Mouse (Mus musculus): ENCODE results near the gene Tmem30c. TPM values are rescaled to one million over a fixed set of nuclear protein-coding genes. Genes with fewer than 3 reads are reported as not detected.

The Tmem30c gene
- polyA plus RNA-seq, 1 experiment from 2014 or later, result 0.52 TPM

GRCm38 (mm10) chr16:57269751-57270150, 22.9 kb downstream of the Tmem30c start:
- no peak overlapping the region for H3K4me3 ChIP-seq (replicated peaks; ENCODE audit: low read length)
- ATAC-seq, result no peak
- no peak overlapping the region for H3K27ac ChIP-seq (ENCODE audit: low read length)
- H3K27me3 ChIP-seq (replicated peaks; ENCODE audit: control insufficient read depth, insufficient read depth, low read length), result no peaks in the 10 kb centered on the region
- no peak overlapping the region for H3K9ac ChIP-seq (replicated peaks; ENCODE audit: low read depth, low read length)
- H3K36me3 ChIP-seq (ENCODE audit: control insufficient read depth, insufficient read depth), result no peaks in the 10 kb centered on the region
- no peak overlapping the region for H3K4me2 ChIP-seq (ENCODE audit: low read length)
- 93% methylated on average over 13 of the region's 13 CpGs for WGBS
- H3K9me3 ChIP-seq (ENCODE audit: control insufficient read depth, low read length), result no peaks in the 10 kb centered on the region
- 0 out of 2 replicates have a peak, but pooled peaks cover 3% of the 10 kb centered on the region for H3K4me1 ChIP-seq (replicated peaks; ENCODE audit: control insufficient read depth, insufficient read depth, low read length)

DNA sequence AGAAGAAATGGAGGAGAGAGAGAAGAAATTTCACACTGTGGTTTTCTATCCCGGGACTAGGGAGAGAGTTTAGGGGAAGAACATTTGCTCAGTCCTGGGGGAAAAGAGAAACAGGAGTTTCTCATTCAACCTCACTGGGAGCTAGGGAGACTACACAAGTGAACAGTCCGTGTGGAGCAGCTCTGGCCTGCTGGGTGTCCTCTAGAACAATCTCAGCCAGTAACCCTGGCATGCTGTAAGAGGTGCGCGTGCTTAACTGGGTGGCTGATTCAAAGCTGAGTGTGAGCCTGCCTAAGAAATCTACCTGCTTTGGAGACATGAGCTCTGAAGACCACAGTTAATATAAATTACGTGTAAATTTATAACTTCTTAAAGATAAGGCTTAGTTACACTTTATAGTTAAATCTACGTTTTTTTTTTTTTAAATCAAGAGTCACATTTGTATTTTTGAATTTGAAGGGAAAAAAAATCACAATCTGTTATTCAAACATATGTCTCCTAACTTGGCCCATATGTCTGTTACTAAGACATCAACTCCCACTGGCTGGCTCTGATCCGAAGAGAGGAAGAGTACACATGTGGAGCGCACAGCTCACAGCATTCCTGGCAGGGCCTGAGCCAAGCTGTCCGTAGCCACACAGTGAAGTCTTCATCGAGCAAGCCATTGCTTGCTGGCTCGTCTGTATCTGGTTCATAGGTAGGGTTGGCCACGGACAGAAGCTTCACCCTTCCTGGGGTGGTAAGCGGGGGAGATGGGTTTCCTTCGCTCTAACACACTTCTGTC, 24.4 kb downstream of the Tmem30c start:
- 74% methylated on average over 14 of the region's 14 CpGs for WGBS

GRCm38 (mm10) chr16:57267068-57267467, 25.6 kb downstream of the Tmem30c start:
- no peak overlapping the region for H3K27ac ChIP-seq (ENCODE audit: low read length)
- H3K4me1 ChIP-seq (replicated peaks; ENCODE audit: control insufficient read depth, insufficient read depth, low read length), result 0 out of 2 replicates have a peak, but pooled peaks cover 3% of the 10 kb centered on the region
- no peak for ATAC-seq
- WGBS, result 8% methylated on average over 1 of the region's 1 CpGs
- H3K9me3 ChIP-seq (ENCODE audit: control insufficient read depth, low read length), result no peaks in the 10 kb centered on the region
- no peaks in the 10 kb centered on the region for H3K36me3 ChIP-seq (ENCODE audit: control insufficient read depth, insufficient read depth)
- no peak overlapping the region for H3K4me3 ChIP-seq (replicated peaks; ENCODE audit: low read length)
- H3K9ac ChIP-seq (replicated peaks; ENCODE audit: low read depth, low read length), result no peak overlapping the region
- no peak overlapping the region for H3K4me2 ChIP-seq (ENCODE audit: low read length)
- H3K27me3 ChIP-seq (replicated peaks; ENCODE audit: control insufficient read depth, insufficient read depth, low read length), result no peaks in the 10 kb centered on the region

More for the DNA sequence above, 24.4 kb downstream of the Tmem30c start:
- Histone ChIP-seq H3K4me1 (replicated peaks; ENCODE audit: control insufficient read depth, insufficient read depth, low read length) (0 out of 2 replicates have a peak, but pooled peaks cover 3% of the 10 kb centered on the region), H3K9ac (replicated peaks; ENCODE audit: low read depth, low read length) (no peak overlapping the region), H3K27ac (ENCODE audit: low read length) (no peak overlapping the region), H3K9me3 (ENCODE audit: control insufficient read depth, low read length) (no peaks in the 10 kb centered on the region), H3K36me3 (ENCODE audit: control insufficient read depth, insufficient read depth) (no peaks in the 10 kb centered on the region), H3K4me3 (replicated peaks; ENCODE audit: low read length) (no peak overlapping the region), H3K4me2 (ENCODE audit: low read length) (no peak overlapping the region), H3K27me3 (replicated peaks; ENCODE audit: control insufficient read depth, insufficient read depth, low read length) (no peaks in the 10 kb centered on the region)
- peak; percentile 79 for ATAC-seq

- H3K36me3 ChIP-seq (ENCODE audit: control insufficient read depth, insufficient read depth), result no peaks in the 10 kb centered on the region
- H3K4me3 ChIP-seq (replicated peaks; ENCODE audit: low read length), result no peak overlapping the region
- H3K9me3 ChIP-seq (ENCODE audit: control insufficient read depth, low read length), result no peaks in the 10 kb centered on the region
- no peak overlapping the region for H3K27ac ChIP-seq (ENCODE audit: low read length)
- no peak overlapping the region for H3K9ac ChIP-seq (replicated peaks; ENCODE audit: low read depth, low read length)
- H3K4me2 ChIP-seq (ENCODE audit: low read length), result no peak overlapping the region
- ATAC-seq, result no peak
- 90% methylated on average over 10 of the region's 10 CpGs for WGBS
- H3K27me3 ChIP-seq (replicated peaks; ENCODE audit: control insufficient read depth, insufficient read depth, low read length), result no peaks in the 10 kb centered on the region
- no peaks in the 10 kb centered on the region for H3K4me1 ChIP-seq (replicated peaks; ENCODE audit: control insufficient read depth, insufficient read depth, low read length)
These were observed 32.5 kb downstream of the Tmem30c start for GRCm38 (mm10) chr16:57260152-57260551.

DNA sequence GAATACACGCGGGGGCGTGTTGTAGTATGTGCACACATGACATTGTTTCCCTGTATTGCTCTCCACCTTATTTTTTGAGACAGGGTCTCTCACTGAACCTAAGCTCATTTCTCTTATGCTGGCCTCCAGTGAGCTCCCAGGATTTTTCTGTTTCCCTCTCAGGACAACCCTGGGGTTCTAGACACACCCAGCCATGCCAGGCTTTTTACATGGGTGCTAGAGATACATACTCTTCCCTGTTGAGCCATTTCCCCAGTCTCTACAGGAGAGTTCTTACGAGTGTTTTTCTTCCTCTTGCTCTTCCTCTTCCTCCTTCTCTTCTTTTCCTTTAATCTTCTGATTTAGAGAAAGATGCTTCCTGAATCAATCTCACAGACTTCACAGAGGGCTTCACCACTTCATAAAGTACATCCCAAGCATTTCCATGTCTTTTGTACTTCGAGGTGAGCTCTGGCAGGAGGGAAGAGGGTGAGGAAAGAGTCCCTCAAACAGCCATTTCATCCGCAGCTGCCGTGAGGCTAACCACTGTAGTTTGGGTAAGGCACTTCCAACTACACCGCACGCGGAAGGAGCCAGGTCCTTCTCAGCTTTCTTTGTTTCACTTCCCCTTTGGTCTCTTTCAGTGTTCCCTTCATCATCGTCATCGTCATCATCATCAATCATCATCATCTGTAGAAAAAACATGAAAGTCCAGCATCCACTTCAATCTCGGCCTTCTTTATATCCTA, 33.1 kb downstream of the Tmem30c start:
- Histone ChIP-seq H3K27me3 (replicated peaks; ENCODE audit: control insufficient read depth, insufficient read depth, low read length) (no peaks in the 10 kb centered on the region), H3K9me3 (ENCODE audit: control insufficient read depth, low read length) (no peaks in the 10 kb centered on the region), H3K36me3 (ENCODE audit: control insufficient read depth, insufficient read depth) (no peaks in the 10 kb centered on the region), H3K4me2 (ENCODE audit: low read length) (no peak overlapping the region), H3K27ac (ENCODE audit: low read length) (no peak overlapping the region), H3K4me3 (replicated peaks; ENCODE audit: low read length) (no peak overlapping the region), H3K4me1 (replicated peaks; ENCODE audit: control insufficient read depth, insufficient read depth, low read length) (no peaks in the 10 kb centered on the region), H3K9ac (replicated peaks; ENCODE audit: low read depth, low read length) (no peak overlapping the region)
- 90% methylated on average over 13 of the region's 13 CpGs for WGBS
- no peak for ATAC-seq

- H3K27ac ChIP-seq (ENCODE audit: low read length), result no peak overlapping the region
- no peak overlapping the region for H3K4me3 ChIP-seq (replicated peaks; ENCODE audit: low read length)
- H3K9me3 ChIP-seq (ENCODE audit: control insufficient read depth, low read length), result no peaks in the 10 kb centered on the region
- no peak for ATAC-seq
- H3K4me1 ChIP-seq (replicated peaks; ENCODE audit: control insufficient read depth, insufficient read depth, low read length), result no peaks in the 10 kb centered on the region
- no peak overlapping the region for H3K9ac ChIP-seq (replicated peaks; ENCODE audit: low read depth, low read length)
- WGBS, result 49% methylated on average over 7 of the region's 7 CpGs
- H3K4me2 ChIP-seq (ENCODE audit: low read length), result no peak overlapping the region
- no peaks in the 10 kb centered on the region for H3K27me3 ChIP-seq (replicated peaks; ENCODE audit: control insufficient read depth, insufficient read depth, low read length)
- no peaks in the 10 kb centered on the region for H3K36me3 ChIP-seq (ENCODE audit: control insufficient read depth, insufficient read depth)
These were observed 40.9 kb downstream of the Tmem30c start for GRCm38 (mm10) chr16:57251589-57252421.

GRCm38 (mm10) chr16:57250991-57251390, 41.7 kb downstream of the Tmem30c start:
- H3K36me3 ChIP-seq (ENCODE audit: control insufficient read depth, insufficient read depth), result no peaks in the 10 kb centered on the region
- no peak overlapping the region for H3K4me3 ChIP-seq (replicated peaks; ENCODE audit: low read length)
- 87% methylated on average over 4 of the region's 4 CpGs for WGBS
- no peak overlapping the region for H3K27ac ChIP-seq (ENCODE audit: low read length)
- no peak overlapping the region for H3K9ac ChIP-seq (replicated peaks; ENCODE audit: low read depth, low read length)
- no peaks in the 10 kb centered on the region for H3K27me3 ChIP-seq (replicated peaks; ENCODE audit: control insufficient read depth, insufficient read depth, low read length)
- ATAC-seq, result no peak
- no peaks in the 10 kb centered on the region for H3K9me3 ChIP-seq (ENCODE audit: control insufficient read depth, low read length)
- H3K4me2 ChIP-seq (ENCODE audit: low read length), result no peak overlapping the region
- H3K4me1 ChIP-seq (replicated peaks; ENCODE audit: control insufficient read depth, insufficient read depth, low read length), result no peaks in the 10 kb centered on the region

GRCm38 (mm10) chr16:57247464-57247863, 45.2 kb downstream of the Tmem30c start:
- H3K27me3 ChIP-seq (replicated peaks; ENCODE audit: control insufficient read depth, insufficient read depth, low read length), result no peaks in the 10 kb centered on the region
- no peak overlapping the region for H3K4me2 ChIP-seq (ENCODE audit: low read length)
- H3K27ac ChIP-seq (ENCODE audit: low read length), result no peak overlapping the region
- ATAC-seq, result no peak
- 85% methylated on average over 4 of the region's 4 CpGs for WGBS
- H3K9me3 ChIP-seq (ENCODE audit: control insufficient read depth, low read length), result no peaks in the 10 kb centered on the region
- H3K9ac ChIP-seq (replicated peaks; ENCODE audit: low read depth, low read length), result no peak overlapping the region
- no peak overlapping the region for H3K4me3 ChIP-seq (replicated peaks; ENCODE audit: low read length)
- no peaks in the 10 kb centered on the region for H3K4me1 ChIP-seq (replicated peaks; ENCODE audit: control insufficient read depth, insufficient read depth, low read length)
- no peaks in the 10 kb centered on the region for H3K36me3 ChIP-seq (ENCODE audit: control insufficient read depth, insufficient read depth)

DNA sequence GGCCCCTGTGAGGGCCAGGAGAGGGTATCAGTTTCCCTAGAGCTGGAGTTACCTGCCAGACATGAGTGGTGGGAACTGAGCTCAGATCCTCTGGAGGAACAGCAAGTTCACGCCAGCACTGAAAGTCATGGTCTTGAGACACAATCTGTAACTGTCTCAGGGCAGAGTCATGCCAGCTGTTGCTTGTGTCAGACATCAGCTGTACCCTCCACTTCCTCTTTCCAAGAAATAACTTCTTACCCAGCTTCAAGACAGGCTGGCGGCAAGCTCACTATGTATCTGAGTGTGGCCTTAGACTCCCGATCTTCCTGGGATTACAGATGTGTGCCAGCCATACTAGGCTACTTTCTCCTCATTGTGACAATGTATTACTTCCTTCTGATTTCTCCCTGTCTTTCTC, 46.1 kb downstream of the Tmem30c start:
- no peak overlapping the region for H3K4me2 ChIP-seq (ENCODE audit: low read length)
- 92% methylated on average over 3 of the region's 3 CpGs for WGBS
- no peak overlapping the region for H3K27ac ChIP-seq (ENCODE audit: low read length)
- H3K9ac ChIP-seq (replicated peaks; ENCODE audit: low read depth, low read length), result no peak overlapping the region
- H3K27me3 ChIP-seq (replicated peaks; ENCODE audit: control insufficient read depth, insufficient read depth, low read length), result no peaks in the 10 kb centered on the region
- H3K4me1 ChIP-seq (replicated peaks; ENCODE audit: control insufficient read depth, insufficient read depth, low read length), result no peaks in the 10 kb centered on the region
- H3K36me3 ChIP-seq (ENCODE audit: control insufficient read depth, insufficient read depth), result no peaks in the 10 kb centered on the region
- ATAC-seq, result no peak
- no peaks in the 10 kb centered on the region for H3K9me3 ChIP-seq (ENCODE audit: control insufficient read depth, low read length)
- no peak overlapping the region for H3K4me3 ChIP-seq (replicated peaks; ENCODE audit: low read length)

Data from forebrain, embryonic 16.5 days (tissue).